Mouse (Mus musculus) ES-E14 (cell line): ENCODE results near the gene Sgcg.

Source experiments
- HCFC1 ChIP-seq: IDR thresholded peaks from 2 replicates; pipeline ENCODE4 v1.6.1; 2012; ENCODE audit warnings: low read length, inconsistent platforms, borderline replicate concordance; ENCODE audit not compliant: insufficient read depth
- MAFK ChIP-seq: IDR thresholded peaks from 2 replicates; pipeline ENCODE4 v1.6.1; 2014; ENCODE audit warnings: mild to moderate bottlenecking, low read depth, low read length, inconsistent platforms; ENCODE audit not compliant: insufficient read depth
- ZC3H11A ChIP-seq: IDR thresholded peaks from 2 replicates; pipeline ENCODE4 v1.6.1; 2012; ENCODE audit warnings: low read depth, mild to moderate bottlenecking, inconsistent platforms, low read length, borderline replicate concordance
- ZNF384 ChIP-seq: IDR thresholded peaks from 2 replicates; pipeline ENCODE4 v1.6.1; 2012; ENCODE audit warnings: low read depth, low read length, inconsistent platforms

GRCm38 (mm10) chr14:61222506-61222905 lies 35.8 kb downstream of the Sgcg start:
- no peak for TF ChIP-seq MAFK
- no peak for TF ChIP-seq ZC3H11A
- no peak for TF ChIP-seq HCFC1
- TF ChIP-seq ZNF384: no peak
